Mouse (Mus musculus) layer of hippocampus, postnatal 36 days (tissue): Measurements from ENCODE around the gene Foxk2. TPM values are rescaled to one million over a fixed set of nuclear protein-coding genes. Genes with fewer than 3 reads are reported as not detected.

Source experiments
- total RNA-seq, 2 experiments: library from RNA; stranded (reverse); gene quantifications; 2 replicates each; pipeline ENCODE4 v1.2.3; 2021

The Foxk2 gene
- total RNA-seq, 2 experiments from 2014 or later: 75.7 to 84.8 TPM

Other genes starting within 250 kb of the Foxk2 start
- gene Cd7, start 220.6 kb upstream of the Foxk2 start, total RNA-seq: not detected
- not detected for gene Sectm1b, start 196.4 kb upstream of the Foxk2 start, total RNA-seq
- gene Sectm1a, start 178.8 kb upstream of the Foxk2 start, total RNA-seq: not detected
- not detected for gene Tex19.2, start 141.3 kb upstream of the Foxk2 start, total RNA-seq
- gene Tex19.1, start 113.8 kb upstream of the Foxk2 start, total RNA-seq: not detected
- gene Uts2r, start 99.7 kb upstream of the Foxk2 start, total RNA-seq: under 1 TPM in 1 of 2 experiments, not detected in 1; 0.23 TPM
- gene Hexdc, start 55.6 kb upstream of the Foxk2 start, total RNA-seq: 10 to 100 TPM; 16.7 to 20.2 TPM
- gene Ogfod3, start 55.3 kb upstream of the Foxk2 start, total RNA-seq: 1 to 10 TPM; 6.0 to 7.0 TPM
- 10 to 100 TPM; 22.1 to 22.5 TPM for gene Cybc1, start 30.7 kb upstream of the Foxk2 start, total RNA-seq
- 10 to 100 TPM; 48.9 to 56.7 TPM for gene Narf, start 22.7 kb upstream of the Foxk2 start, total RNA-seq
- gene Wdr45b, start 94.5 kb downstream of the Foxk2 start, total RNA-seq: 10 to 100 TPM; 70.2 to 78.1 TPM
- 10 to 100 TPM; 66.3 to 67.0 TPM for gene Rab40b, start 128.3 kb downstream of the Foxk2 start, total RNA-seq
- gene Fn3krp, start 161.4 kb downstream of the Foxk2 start, total RNA-seq: 10 to 100 TPM; 49.1 to 50.4 TPM
- 10 to 100 TPM; 42.4 to 43.0 TPM for gene Fn3k, start 174.9 kb downstream of the Foxk2 start, total RNA-seq
- gene Tbcd, start 192.0 kb downstream of the Foxk2 start, total RNA-seq: 10 to 100 TPM; 40.3 to 41.3 TPM